Mouse (Mus musculus) testis, adult 2 months (tissue): ENCODE measurements around the gene Angel1. TPM values are rescaled to one million over a fixed set of nuclear protein-coding genes. Genes with fewer than 3 reads are reported as not detected.

Experiments
- H3K27ac ChIP-seq: fragments of 200-500 bp; 2 replicates; pipeline ENCODE4 v1.5.1; 2012; ENCODE audit warnings: low read depth, low read length; ENCODE audit not compliant: control insufficient read depth, insufficient read depth
- H3K27me3 ChIP-seq: fragments of 200-500 bp; 2 replicates; pipeline ENCODE4 v1.6.1; 2012; ENCODE audit warnings: mild to moderate bottlenecking, low read length, moderate library complexity; ENCODE audit not compliant: control insufficient read depth, insufficient read depth
- H3K36me3 ChIP-seq: fragments of 200-500 bp; 2 replicates; pipeline ENCODE4 v1.6.1; 2012; ENCODE audit warnings: mild to moderate bottlenecking, low read length; ENCODE audit not compliant: control insufficient read depth, insufficient read depth
- H3K4me1 ChIP-seq: fragments of 200-500 bp; 2 replicates; pipeline ENCODE4 v1.6.1; 2012; ENCODE audit warnings: low read length; ENCODE audit not compliant: control insufficient read depth, insufficient read depth
- H3K4me3 ChIP-seq: fragments of 200-500 bp; 2 replicates; pipeline ENCODE4 v1.5.1; 2012; ENCODE audit warnings: low read depth, mild to moderate bottlenecking, low read length, moderate library complexity, mixed read lengths; ENCODE audit not compliant: control insufficient read depth
- CTCF ChIP-seq: fragments of 200-500 bp; IDR thresholded peaks from 2 replicates; pipeline ENCODE4 v1.5.1; 2012; ENCODE audit warnings: low read depth, mild to moderate bottlenecking, inconsistent platforms, low read length, moderate library complexity; ENCODE audit not compliant: control insufficient read depth, insufficient read depth, insufficient replicate concordance
- POLR2A ChIP-seq: fragments of 200-500 bp; IDR thresholded peaks from 2 replicates; pipeline ENCODE4 v1.6.1; 2012; ENCODE audit warnings: low read depth, mild to moderate bottlenecking, inconsistent platforms, low read length, moderate library complexity; ENCODE audit not compliant: control insufficient read depth
- polyA plus RNA-seq: library from polyadenylated mRNA; depleted of rRNA; stranded (reverse); fragments of >200 nt; gene quantifications from 2 replicates; pipeline ENCODE4 v1.2.3, GENCODE M21; 2012

Angel1 gene
- polyA plus RNA-seq, 1 experiment = 191 TPM

DNA sequence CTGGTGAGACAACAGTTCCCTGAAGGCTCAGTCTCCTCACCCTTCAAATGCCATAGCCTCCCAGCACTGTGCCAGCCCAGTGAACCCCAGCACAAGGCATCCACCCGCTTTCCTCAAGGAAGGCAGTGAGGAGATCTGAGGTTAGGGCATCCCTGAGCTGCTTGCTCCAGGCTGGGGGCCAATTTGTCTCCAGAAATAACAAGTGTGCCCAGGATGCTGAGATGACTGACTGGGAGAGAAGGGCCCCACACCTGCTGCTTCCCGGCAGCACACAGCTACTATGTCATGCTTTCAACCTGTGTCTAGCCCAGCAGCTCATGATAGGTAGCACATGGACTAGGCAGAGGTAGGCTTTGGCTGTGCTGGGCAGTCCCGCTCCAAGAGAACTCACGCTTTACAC lies 24.8 kb downstream of the Angel1 start:
- no peak overlapping the region for H3K27ac ChIP-seq
- no peak for TF ChIP-seq CTCF
- peaks cover 2% of the 10 kb centered on the region; the same call in 1 of the 2 replicates for H3K36me3 ChIP-seq
- H3K4me3 ChIP-seq = no peak overlapping the region
- H3K4me1 ChIP-seq = no peaks in the 10 kb centered on the region
- no peaks in the 10 kb centered on the region for H3K27me3 ChIP-seq

- H3K4me1 ChIP-seq = no peaks in the 10 kb centered on the region
- no peaks in the 10 kb centered on the region for H3K27me3 ChIP-seq
- no peak for TF ChIP-seq CTCF
- TF ChIP-seq POLR2A = no peak
- peaks cover 2% of the 10 kb centered on the region; the same call in 1 of the 2 replicates for H3K36me3 ChIP-seq
- H3K4me3 ChIP-seq = no peak overlapping the region; the same call in 1 of the 2 replicates
- no peak overlapping the region for H3K27ac ChIP-seq
These were observed 25.3 kb downstream of the Angel1 start for GRCm38 (mm10) chr12:86700927-86701310.

DNA sequence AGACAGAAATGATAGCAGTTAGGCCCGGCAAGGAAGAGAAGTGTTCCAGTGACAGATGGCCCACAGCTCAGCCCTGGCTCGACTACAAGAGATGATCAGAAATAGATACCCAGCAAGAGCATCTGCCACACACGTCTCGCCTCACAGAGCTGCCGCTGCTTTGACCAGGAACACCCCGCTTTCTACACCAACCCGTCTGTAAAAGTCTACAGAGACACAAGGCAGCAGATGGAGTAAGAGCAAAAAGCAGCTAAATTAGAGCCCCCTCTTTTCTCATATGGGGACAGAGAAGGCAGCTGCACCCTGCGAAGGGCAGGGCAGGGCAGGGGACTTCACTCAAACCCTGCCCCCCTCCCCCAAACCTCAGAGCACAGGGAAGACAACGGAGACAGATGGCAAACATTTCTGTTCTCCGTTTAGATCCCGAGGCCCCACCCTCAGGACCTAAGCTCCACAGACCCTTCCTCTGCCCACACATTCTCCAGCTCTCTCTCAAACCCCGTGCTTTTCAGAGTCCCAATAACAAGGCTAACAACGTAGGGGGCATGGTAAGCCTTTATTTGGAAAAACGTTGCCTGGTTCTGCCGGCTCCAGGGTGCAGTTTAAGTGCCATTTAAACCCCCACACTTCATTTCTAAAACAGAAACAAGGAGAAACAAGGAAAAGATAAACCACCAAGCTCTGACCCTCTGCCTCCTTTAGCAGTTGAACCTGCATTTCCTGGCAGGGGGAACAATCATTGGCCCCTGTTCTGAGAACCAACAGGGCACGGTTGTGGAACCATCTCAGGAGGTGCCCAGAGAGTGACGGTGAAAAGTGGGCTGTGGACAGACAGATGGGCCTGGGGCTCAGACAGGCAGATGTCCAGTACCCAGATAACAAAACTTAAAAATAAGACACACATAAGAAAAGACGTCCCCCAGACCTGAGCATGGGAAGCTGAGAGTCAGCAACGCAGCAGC lies 26.0 kb downstream of the Angel1 start:
- no peaks in the 10 kb centered on the region for H3K4me1 ChIP-seq
- H3K27me3 ChIP-seq = no peaks in the 10 kb centered on the region
- H3K36me3 ChIP-seq = peaks cover 2% of the 10 kb centered on the region; the same call in 1 of the 2 replicates
- TF ChIP-seq CTCF (no peak), POLR2A (no peak)
- no peak overlapping the region for H3K4me3 ChIP-seq
- H3K27ac ChIP-seq = no peak overlapping the region

- Histone ChIP-seq H3K27me3 (no peaks in the 10 kb centered on the region), H3K4me1 (no peaks in the 10 kb centered on the region), H3K36me3 (peaks cover 2% of the 10 kb centered on the region; the same call in 1 of the 2 replicates), H3K27ac (no peak overlapping the region), H3K4me3 (no peak overlapping the region)
- no peak for TF ChIP-seq POLR2A
- no peak for TF ChIP-seq CTCF
These were observed 27.7 kb downstream of the Angel1 start for GRCm38 (mm10) chr12:86698537-86698936.

GRCm38 (mm10) chr12:86697996-86698395 lies 28.3 kb downstream of the Angel1 start:
- Histone ChIP-seq H3K4me3 (no peak overlapping the region), H3K27ac (no peak overlapping the region), H3K27me3 (no peaks in the 10 kb centered on the region), H3K36me3 (peaks cover 2% of the 10 kb centered on the region; the same call in 1 of the 2 replicates), H3K4me1 (no peaks in the 10 kb centered on the region)
- TF ChIP-seq CTCF (no peak), POLR2A (no peak)

GRCm38 (mm10) chr12:86694441-86694840 lies 31.8 kb downstream of the Angel1 start:
- H3K36me3 ChIP-seq = no peaks in the 10 kb centered on the region
- no peak overlapping the region for H3K27ac ChIP-seq
- no peaks in the 10 kb centered on the region for H3K27me3 ChIP-seq
- peaks cover 4% of the 10 kb centered on the region for H3K4me1 ChIP-seq
- no peak for TF ChIP-seq CTCF
- TF ChIP-seq POLR2A = no peak
- no peak overlapping the region for H3K4me3 ChIP-seq

- no peak for TF ChIP-seq CTCF
- Histone ChIP-seq H3K27ac (no peak overlapping the region), H3K4me1 (peaks cover 15% of the 10 kb centered on the region), H3K4me3 (no peak overlapping the region), H3K27me3 (no peaks in the 10 kb centered on the region), H3K36me3 (no peaks in the 10 kb centered on the region)
These were observed 32.9 kb downstream of the Angel1 start for GRCm38 (mm10) chr12:86693389-86693788.
